Mouse (Mus musculus) forebrain, embryonic 16.5 days (tissue): ENCODE data around the gene Crtc1. TPM values are rescaled to one million over a fixed set of nuclear protein-coding genes. Genes with fewer than 3 reads are reported as not detected.
A peak's percentile ranks its signal among the peaks of the same experiment; 100 is the strongest.

ENCODE experiments used
- ATAC-seq: fragments of 200-750 bp; cut with Nextera tagmentation; 2 replicates; pipeline ENCODE4 v1.8.0; 2017; ENCODE audit warnings: mild to moderate bottlenecking, moderate library complexity
- H3K27ac ChIP-seq: fragments of 300-500 bp; sonication (generic); 2 replicates; pipeline ENCODE4 v1.5.1; 2014; ENCODE audit warnings: low read length, control low read depth
- H3K27me3 ChIP-seq: fragments of 300-500 bp; sonication (generic); replicated peaks from 2 replicates; pipeline ENCODE4 v1.6.1; 2014; ENCODE audit warnings: low read length; ENCODE audit not compliant: control insufficient read depth, insufficient read depth
- H3K36me3 ChIP-seq: fragments of 300-500 bp; sonication (generic); 2 replicates; pipeline ENCODE4 v1.6.1; 2014; ENCODE audit not compliant: control insufficient read depth, insufficient read depth
- H3K4me1 ChIP-seq: fragments of 300-500 bp; sonication (generic); replicated peaks from 2 replicates; pipeline ENCODE4 v1.6.1; 2014; ENCODE audit warnings: low read length; ENCODE audit not compliant: control insufficient read depth, insufficient read depth
- H3K4me2 ChIP-seq: fragments of 300-500 bp; sonication (generic); 2 replicates; pipeline ENCODE4 v1.6.1; 2014; ENCODE audit warnings: mild to moderate bottlenecking, low read length, control low read depth
- H3K4me3 ChIP-seq: fragments of 300-500 bp; sonication (generic); replicated peaks from 2 replicates; pipeline ENCODE4 v1.5.1; 2014; ENCODE audit warnings: mild to moderate bottlenecking, low read length, control low read depth
- H3K9ac ChIP-seq: fragments of 300-500 bp; sonication (generic); replicated peaks from 2 replicates; pipeline ENCODE4 v1.6.1; 2014; ENCODE audit warnings: low read depth, low read length, control low read depth
- H3K9me3 ChIP-seq: fragments of 300-500 bp; sonication (generic); 2 replicates; pipeline ENCODE4 v1.6.1; 2016; ENCODE audit warnings: low read length; ENCODE audit not compliant: control insufficient read depth
- WGBS: fragments of 180-500 bp; shearing (Covaris S2); extraction: QIAGEN DNeasy Blood & Tissue Kit; methylation state at CpG from one replicate; pipeline ENCODE4 v1.1.7; 2014; 5-methylcytosine and 5-hydroxymethylcytosine counted together
- polyA plus RNA-seq: library from polyadenylated mRNA; unstranded; fragments of >200 nt; fragmentation: Nextera tagmentation; extraction: Ambion mirVana; gene quantifications from 2 replicates; pipeline ENCODE4 v1.2.1, GENCODE M21; 2015

The Crtc1 gene
- polyA plus RNA-seq, result 41.1 and 51.0 TPM in 2 replicates

DNA sequence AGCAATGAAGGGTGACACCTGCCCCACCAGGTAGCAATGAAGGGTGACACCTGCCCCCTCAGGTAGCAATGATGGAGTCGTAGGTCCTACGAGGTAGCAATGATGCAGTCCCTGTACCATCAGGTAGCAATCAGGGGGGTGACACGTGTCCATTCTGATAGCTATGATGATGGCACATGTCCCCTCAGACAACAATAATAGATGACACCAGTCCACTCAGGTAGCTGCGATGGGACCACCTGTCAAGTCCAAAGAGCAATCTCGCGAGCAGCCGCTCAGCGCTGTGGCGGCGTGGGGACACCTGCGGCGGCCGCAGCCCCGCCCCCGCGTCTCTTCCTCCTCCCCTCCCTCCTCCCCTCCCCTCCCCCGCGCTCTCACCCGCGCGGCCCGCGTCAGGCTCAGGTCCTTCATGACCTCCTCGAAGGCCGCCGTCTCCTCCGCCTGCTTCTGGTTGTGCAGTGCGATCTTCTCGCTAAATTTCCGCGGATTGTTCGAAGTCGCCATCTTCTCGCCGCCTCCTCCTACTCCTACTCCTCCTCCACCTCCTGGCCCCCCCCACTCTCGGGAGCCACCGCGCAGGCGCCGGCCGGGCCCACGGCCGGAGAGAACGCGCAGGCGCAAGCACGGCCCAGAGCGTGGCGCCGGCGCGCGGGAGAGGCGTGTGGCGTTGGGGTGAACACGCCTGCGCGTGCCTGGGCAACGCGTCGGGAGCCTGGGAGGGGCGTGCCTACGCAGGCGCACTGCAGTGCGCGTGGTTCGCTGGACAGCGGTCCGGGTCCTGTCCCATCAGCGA lies at the start of gene Crtc1:
Crtc1 (minus strand) TSS at position 525 of the 793 bp plus-strand sequence.
- Histone ChIP-seq H3K27me3 (no peaks in the 10 kb centered on the region), H3K36me3 (no peaks in the 10 kb centered on the region), H3K4me2 (peak within 1 kb of the TSS; percentile 91), H3K27ac (peak within 1 kb of the TSS; percentile 73), H3K9ac (peak within 1 kb of the TSS; percentile 76), H3K4me1 (peaks cover 19% of the 10 kb centered on the region), H3K4me3 (peak within 1 kb of the TSS; percentile 75), H3K9me3 (no peaks in the 10 kb centered on the region)
- peak; percentile 99 for ATAC-seq
- 2% methylated on average over 66 of the region's 70 CpGs for WGBS

DNA sequence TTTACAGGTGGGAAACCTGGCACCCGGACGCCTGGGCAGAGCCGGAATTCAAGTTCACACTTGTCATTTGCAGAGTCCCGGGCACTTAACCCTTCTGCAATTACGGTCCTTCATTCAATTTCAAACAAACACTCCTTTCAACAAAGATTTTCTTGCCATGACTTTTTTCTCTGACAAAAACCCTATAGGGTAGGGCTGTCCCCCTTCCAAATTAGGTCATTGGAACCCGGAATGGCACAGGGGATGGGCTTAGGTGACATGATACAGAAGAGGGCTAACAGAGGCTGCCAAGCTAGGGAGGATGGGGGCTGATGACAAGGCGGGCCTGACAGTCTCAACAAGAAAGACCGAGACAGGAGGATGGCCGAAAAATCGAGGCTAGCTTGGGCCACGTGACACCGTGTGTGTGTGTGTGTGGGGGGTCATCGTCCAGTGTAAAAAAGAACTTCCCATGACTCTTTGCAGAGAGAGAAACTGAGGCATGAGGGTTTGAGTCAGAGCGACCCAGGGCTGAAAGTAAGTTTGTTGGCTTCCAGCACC lies 49.6 kb upstream of the Crtc1 start:
- ATAC-seq, result no peak
- Histone ChIP-seq H3K36me3 (no peaks in the 10 kb centered on the region), H3K9me3 (no peaks in the 10 kb centered on the region), H3K9ac (no peak overlapping the region), H3K4me2 (0 out of 2 replicates have a peak overlapping the region, but pooled peaks have one; percentile 17), H3K27me3 (peaks cover 83% of the 10 kb centered on the region), H3K27ac (no peak overlapping the region), H3K4me3 (no peak overlapping the region), H3K4me1 (peaks cover 40% of the 10 kb centered on the region)
- WGBS, result 2% methylated on average over 14 of the region's 14 CpGs

DNA sequence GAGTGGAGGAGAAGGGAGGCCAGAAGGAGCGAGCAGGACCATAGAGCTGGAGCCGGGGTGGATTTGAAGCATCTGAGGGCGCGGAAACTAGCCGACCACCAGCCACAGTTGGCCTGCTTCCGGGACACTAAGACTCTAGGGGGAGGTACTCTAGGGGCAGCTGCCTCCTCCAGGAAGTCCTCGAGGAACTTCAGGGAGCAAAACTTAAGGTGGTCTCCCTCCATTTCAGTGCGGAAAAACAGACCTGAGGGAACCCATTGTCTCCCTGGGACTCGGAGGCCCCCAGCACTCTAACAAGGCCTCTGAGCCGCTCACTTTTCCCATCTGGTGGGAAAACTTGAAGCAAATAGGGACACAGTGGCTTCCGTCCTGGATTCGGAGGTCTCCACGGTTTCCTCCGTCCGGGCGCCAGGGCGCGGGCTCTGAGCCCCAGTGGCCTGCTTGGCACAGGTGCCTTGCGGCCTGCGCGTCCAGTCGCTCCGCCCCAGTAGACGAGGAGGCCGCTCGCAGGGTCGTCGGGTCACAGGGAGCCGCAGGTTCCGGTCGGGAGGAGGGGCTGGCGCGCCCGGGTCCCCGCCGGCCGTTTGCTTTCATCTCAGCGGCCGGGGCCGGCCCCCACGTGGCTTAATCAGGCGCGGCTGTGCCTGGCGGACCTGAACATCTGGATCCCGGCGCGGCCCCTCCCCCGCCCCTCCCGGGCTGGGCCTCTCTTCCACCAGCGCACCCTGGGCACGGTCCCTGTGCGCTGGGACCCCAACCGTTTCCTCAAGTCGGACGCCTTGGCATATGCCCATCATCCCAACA lies 48.8 kb upstream of the Crtc1 start:
- Histone ChIP-seq H3K4me3 (peak overlapping the region; percentile 21), H3K27me3 (peaks cover 75% of the 10 kb centered on the region), H3K4me2 (peak overlapping the region; percentile 84), H3K4me1 (peaks cover 32% of the 10 kb centered on the region), H3K27ac (no peak overlapping the region), H3K9ac (peak overlapping the region; percentile 1; the same call in 1 of the 2 replicates), H3K9me3 (no peaks in the 10 kb centered on the region), H3K36me3 (no peaks in the 10 kb centered on the region)
- no peak for ATAC-seq
- WGBS, result 5% methylated on average over 55 of the region's 55 CpGs

- Histone ChIP-seq H3K36me3 (no peaks in the 10 kb centered on the region), H3K9ac (peak within 1 kb of the TSS; percentile 88), H3K27me3 (peaks cover 63% of the 10 kb centered on the region), H3K27ac (no peak within 1 kb of the TSS), H3K4me2 (peak within 1 kb of the TSS; percentile 84), H3K4me3 (peak within 1 kb of the TSS; percentile 69), H3K9me3 (no peaks in the 10 kb centered on the region), H3K4me1 (peaks cover 23% of the 10 kb centered on the region)
- 2% methylated on average over 33 of the region's 33 CpGs for WGBS
- peak; percentile 70 for ATAC-seq
These were observed 47.7 kb upstream of the Crtc1 start, which contains the start of gene Tmem59l for GRCm38 (mm10) chr8:70486941-70487520. Tmem59l (minus strand) TSS chr8:70487358.

- Histone ChIP-seq H3K9me3 (no peaks in the 10 kb centered on the region), H3K9ac (peak overlapping the region; percentile 88; the same call in 1 of the 2 replicates), H3K4me1 (peaks cover 23% of the 10 kb centered on the region), H3K36me3 (no peaks in the 10 kb centered on the region), H3K4me2 (peak overlapping the region; percentile 84), H3K27ac (no peak overlapping the region), H3K4me3 (peak overlapping the region; percentile 69), H3K27me3 (peaks cover 55% of the 10 kb centered on the region)
- no peak for ATAC-seq
- 52% methylated on average over 7 of the region's 7 CpGs for WGBS
These were observed 46.9 kb upstream of the Crtc1 start for GRCm38 (mm10) chr8:70486191-70486681.

DNA sequence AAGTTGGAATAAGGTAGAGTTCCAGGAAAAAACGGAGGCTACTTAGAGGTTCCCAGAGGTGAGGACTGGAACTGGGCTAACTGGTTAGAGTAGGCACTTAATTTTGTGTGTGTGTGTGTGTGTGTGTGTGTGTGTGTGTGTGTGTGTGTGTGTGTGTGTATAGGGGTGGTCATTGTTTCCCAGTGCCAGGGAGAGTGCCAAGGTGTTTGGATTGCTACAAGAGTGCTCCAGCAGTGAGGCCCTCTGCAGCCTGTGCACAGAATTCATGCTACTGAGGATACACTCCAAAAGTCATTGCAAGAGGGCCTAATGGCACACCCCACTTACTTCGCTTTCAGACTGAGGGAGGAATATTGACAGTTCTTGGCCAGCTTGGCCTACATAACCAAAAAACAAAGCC lies 43.6 kb upstream of the Crtc1 start:
- Histone ChIP-seq H3K4me3 (no peak overlapping the region), H3K27me3 (peaks cover 26% of the 10 kb centered on the region)
- WGBS, result 69% methylated on average over 2 of the region's 2 CpGs

DNA sequence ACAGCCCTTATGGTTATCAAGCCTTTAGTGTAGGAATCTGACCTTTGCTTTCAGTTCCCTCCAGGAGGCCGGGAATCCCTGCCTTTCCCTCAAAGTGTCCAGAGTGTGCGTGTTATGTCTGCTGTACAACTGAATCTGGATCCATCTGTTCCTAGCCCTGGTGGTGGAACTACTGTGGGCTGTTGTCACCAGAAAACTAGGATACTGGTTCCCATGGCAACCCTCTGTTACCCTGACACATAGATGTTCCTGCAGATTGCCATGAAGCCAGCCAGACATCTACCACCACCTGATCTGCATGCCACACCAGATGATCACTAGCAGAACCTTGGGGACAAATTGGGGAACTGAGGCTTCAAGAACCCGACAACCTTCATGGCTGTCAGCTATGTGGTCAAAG lies 42.5 kb upstream of the Crtc1 start:
- Histone ChIP-seq H3K4me3 (no peak overlapping the region), H3K36me3 (no peaks in the 10 kb centered on the region), H3K4me2 (no peak overlapping the region), H3K27ac (no peak overlapping the region), H3K9ac (no peak overlapping the region), H3K9me3 (no peaks in the 10 kb centered on the region), H3K27me3 (peaks cover 23% of the 10 kb centered on the region), H3K4me1 (peaks cover 15% of the 10 kb centered on the region)
- 81% methylated on average over 3 of the region's 3 CpGs for WGBS
- no peak for ATAC-seq

More for the DNA sequence above, 43.6 kb upstream of the Crtc1 start:
- Histone ChIP-seq H3K36me3 (no peaks in the 10 kb centered on the region), H3K9me3 (no peaks in the 10 kb centered on the region), H3K4me2 (no peak overlapping the region), H3K9ac (no peak overlapping the region), H3K27ac (no peak overlapping the region), H3K4me1 (peaks cover 11% of the 10 kb centered on the region)
- no peak for ATAC-seq

DNA sequence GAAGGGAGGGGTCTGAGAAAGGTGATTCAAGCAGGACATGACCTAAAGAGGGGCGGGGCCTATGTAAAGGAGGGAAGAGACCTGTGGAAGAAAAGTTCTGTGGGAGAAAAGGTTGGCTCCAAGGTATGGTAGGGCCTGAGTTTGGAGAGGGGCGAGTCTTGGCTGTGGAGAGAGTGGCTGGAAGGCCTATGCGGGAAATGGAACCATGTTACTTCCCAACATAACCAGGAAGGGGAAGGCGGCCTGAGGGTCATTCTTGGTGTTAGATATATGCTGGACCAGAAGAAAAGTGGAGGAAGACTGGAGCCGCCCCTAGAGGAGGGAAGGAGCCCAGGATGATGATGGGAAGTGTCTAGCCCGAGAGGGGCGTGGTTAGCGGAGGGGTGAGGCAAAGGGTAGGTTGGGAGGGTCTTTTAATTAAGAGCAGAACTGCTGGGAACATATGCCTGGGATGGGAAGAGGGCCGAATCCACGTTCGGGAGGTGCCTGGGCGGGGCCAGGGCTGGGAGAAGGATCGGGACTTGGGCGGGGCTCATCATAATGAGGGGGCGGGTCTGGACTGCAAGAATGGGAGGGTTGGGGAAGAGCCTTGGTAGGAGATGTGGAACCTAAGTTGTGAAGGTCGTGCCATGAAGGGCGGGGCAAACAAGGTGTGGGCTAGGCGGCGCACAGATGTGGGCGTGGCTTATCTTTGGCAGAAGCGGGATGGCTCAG lies 38.0 kb upstream of the Crtc1 start:
- H3K9me3 ChIP-seq, result no peaks in the 10 kb centered on the region
- H3K27me3 ChIP-seq, result no peaks in the 10 kb centered on the region; the same call in 1 of the 2 replicates
- peaks cover 14% of the 10 kb centered on the region for H3K4me1 ChIP-seq
- WGBS, result under 1% methylated on average over 21 of the region's 21 CpGs
- peak overlapping the region; percentile 72 for H3K4me2 ChIP-seq
- no peak overlapping the region for H3K27ac ChIP-seq
- ATAC-seq, result peak; percentile 34
- no peaks in the 10 kb centered on the region for H3K36me3 ChIP-seq
- H3K9ac ChIP-seq, result no peak overlapping the region
- H3K4me3 ChIP-seq, result peak overlapping the region; percentile 58
